In genomic region chr4:140593771-140594505, GRCm38 (mm10) we compare ENCODE assay signal across 13 mouse cellular contexts.
DNase-seq lines count a peak whose midpoint lies in the region; ATAC-seq and TF ChIP-seq lines count a peak whose summit lies in the region.
"Had no signal": no experiment of that assay in that cellular context is flagged by ENCODE, and none has a peak within 500 bp of the region (broad histone marks: within the 10 kb centered on the region; RNA-seq: fewer than 3 reads in every experiment).

No protein-coding gene starts in this region.

- TF ChIP-seq POLR2A in testis, adult 2 months (IDR thresholded peaks at IDR 0.05; ENCODE audit: control insufficient read depth, low read depth, low read length): no peak

- 91% methylated on average over 14 of the region's 14 CpGs for WGBS in hindbrain, embryonic 10.5 days
- WGBS in hindbrain, embryonic 14.5 days: 76% methylated on average over 14 of the region's 14 CpGs

- H3K4me2 ChIP-seq in hindbrain, embryonic 14.5 days (replicated peaks): no peak overlapping the region
- H3K4me2 ChIP-seq: limb, embryonic 13.5 days had no signal

- H3K9ac ChIP-seq in hindbrain, embryonic 14.5 days: no peak overlapping the region
- H3K9ac ChIP-seq: limb, embryonic 13.5 days had no signal

- ATAC-seq in hindbrain, embryonic 14.5 days (ENCODE audit: low FRiP score): no peak
- ATAC-seq: CD4-positive, CD25-positive, alpha-beta regulatory T cell, adult 4 months had no signal

- intact Hi-C loops in heart, postnatal 14 days (cut with DNase I): loop anchor here (2.0 kb wide), 2 partner anchors 23 to 119 kb away; no protein-coding TSS in a partner anchor

- peaks cover 81% of the 10 kb centered on the region for H3K36me3 ChIP-seq in hindbrain, embryonic 10.5 days
- peaks cover 32% of the 10 kb centered on the region for H3K36me3 ChIP-seq in hindbrain, embryonic 14.5 days (replicated peaks; ENCODE audit: control insufficient read depth, insufficient read depth)
- H3K36me3 ChIP-seq in testis, adult 2 months (ENCODE audit: control insufficient read depth, insufficient read depth, low read length): no peaks in the 10 kb centered on the region

- H3K27me3 ChIP-seq in hindbrain, embryonic 10.5 days (ENCODE audit: insufficient read depth, poor library complexity, severe bottlenecking): no peaks in the 10 kb centered on the region
- H3K27me3 ChIP-seq in hindbrain, embryonic 14.5 days (ENCODE audit: control insufficient read depth, insufficient read depth, low read length): no peaks in the 10 kb centered on the region
- H3K27me3 ChIP-seq in testis, adult 2 months (ENCODE audit: control insufficient read depth, insufficient read depth, low read length): no peaks in the 10 kb centered on the region
- H3K27me3 ChIP-seq: limb, embryonic 13.5 days had no signal

- DNase-seq in hindbrain, embryonic 10.5 days (ENCODE audit: low spot score): no peak
- DNase-seq in hindbrain, embryonic 14.5 days (ENCODE audit: low spot score): no peak
- DNase-seq in testis, postnatal 14 days (ENCODE audit: low spot score): no peak
- DNase-seq in kidney, postnatal 14 days: peak; percentile 32
- DNase-seq in heart, postnatal 14 days: no peak
- no peak for DNase-seq in adrenal gland, adult 2 months
- DNase-seq: adrenal gland, adult 8-10 months; lung, adult 18-20 months; right cerebral cortex, postnatal 4 days; thymus, postnatal 36 days had no signal

- H3K4me1 ChIP-seq in hindbrain, embryonic 10.5 days (replicated peaks): peaks cover 19% of the 10 kb centered on the region
- 0 out of 2 replicates have a peak, but pooled peaks cover 4% of the 10 kb centered on the region for H3K4me1 ChIP-seq in hindbrain, embryonic 14.5 days (replicated peaks; ENCODE audit: control insufficient read depth, insufficient read depth, low read length)
- no peaks in the 10 kb centered on the region for H3K4me1 ChIP-seq in testis, adult 2 months (ENCODE audit: control insufficient read depth, insufficient read depth, low read length)
- H3K4me1 ChIP-seq: limb, embryonic 13.5 days had no signal

- no peak for TF ChIP-seq CTCF in testis, adult 2 months (IDR thresholded peaks at IDR 0.05; ENCODE audit: control insufficient read depth, insufficient read depth, insufficient replicate concordance, low read depth, low read length)

- H3K27ac ChIP-seq in hindbrain, embryonic 10.5 days: peak overlapping the region; percentile 77
- no peak overlapping the region for H3K27ac ChIP-seq in hindbrain, embryonic 14.5 days
- no peak overlapping the region for H3K27ac ChIP-seq in testis, adult 2 months (ENCODE audit: control insufficient read depth, insufficient read depth, low read depth, low read length)
- H3K27ac ChIP-seq: limb, embryonic 13.5 days had no signal

- no peak overlapping the region for H3K4me3 ChIP-seq in hindbrain, embryonic 10.5 days
- no peak overlapping the region for H3K4me3 ChIP-seq in hindbrain, embryonic 14.5 days (replicated peaks; ENCODE audit: low read length)
- peak overlapping the region; percentile 70 for H3K4me3 ChIP-seq in testis, adult 2 months (ENCODE audit: control insufficient read depth, low read depth, low read length)
- H3K4me3 ChIP-seq: limb, embryonic 13.5 days had no signal

- peaks cover 19% of the 10 kb centered on the region for H3K9me3 ChIP-seq in hindbrain, embryonic 10.5 days
- peaks cover 4% of the 10 kb centered on the region; the same call in 1 of the 2 replicates for H3K9me3 ChIP-seq in hindbrain, embryonic 14.5 days (ENCODE audit: control insufficient read depth, low read length)
